Mouse (Mus musculus) kidney, embryonic 16.5 days (tissue): ENCODE results near the gene Ankrd26. TPM values are rescaled to one million over a fixed set of nuclear protein-coding genes. Genes with fewer than 3 reads are reported as not detected.
A peak's percentile ranks its signal among the peaks of the same experiment; 100 is the strongest.

Source experiments
- ATAC-seq: fragments of 200-750 bp; cut with Nextera tagmentation; 2 replicates; pipeline ENCODE4 v1.8.0; 2017; ENCODE audit warnings: moderate TSS enrichment; ENCODE audit not compliant: low FRiP score, low TSS enrichment
- H3K27ac ChIP-seq: fragments of 300-500 bp; sonication (generic); 2 replicates; pipeline ENCODE4 v1.5.1; 2014; ENCODE audit warnings: low read length
- H3K27me3 ChIP-seq: fragments of 300-500 bp; sonication (generic); 2 replicates; pipeline ENCODE4 v1.6.1; 2014; ENCODE audit warnings: low read length, control low read depth, mixed read lengths; ENCODE audit not compliant: insufficient read depth
- H3K36me3 ChIP-seq: fragments of 300-500 bp; sonication (generic); 2 replicates; pipeline ENCODE4 v1.6.1; 2014; ENCODE audit warnings: low read length, control low read depth, mixed read lengths; ENCODE audit not compliant: insufficient read depth
- H3K4me1 ChIP-seq: fragments of 300-500 bp; sonication (generic); 2 replicates; pipeline ENCODE4 v1.6.1; 2014; ENCODE audit warnings: low read length, control low read depth, mixed read lengths; ENCODE audit not compliant: insufficient read depth
- H3K4me2 ChIP-seq: fragments of 300-500 bp; sonication (generic); replicated peaks from 2 replicates; pipeline ENCODE4 v1.6.1; 2014; ENCODE audit warnings: low read depth, low read length
- H3K4me3 ChIP-seq: fragments of 300-500 bp; sonication (generic); 2 replicates; pipeline ENCODE4 v1.5.1; 2014; ENCODE audit warnings: mild to moderate bottlenecking, low read length
- H3K9ac ChIP-seq: fragments of 300-500 bp; sonication (generic); replicated peaks from 2 replicates; pipeline ENCODE4 v1.6.1; 2014; ENCODE audit warnings: low read length
- H3K9me3 ChIP-seq: fragments of 300-500 bp; sonication (generic); 2 replicates; pipeline ENCODE4 v1.6.1; 2016; ENCODE audit warnings: low read length, control low read depth
- WGBS: fragments of 180-500 bp; shearing (Covaris S2); extraction: QIAGEN DNeasy Blood & Tissue Kit; methylation state at CpG from one replicate; pipeline ENCODE4 v1.1.7; 2014; 5-methylcytosine and 5-hydroxymethylcytosine counted together
- polyA plus RNA-seq: library from polyadenylated mRNA; unstranded; fragments of >200 nt; fragmentation: Nextera tagmentation; extraction: Ambion mirVana; gene quantifications from 2 replicates; pipeline ENCODE4 v1.2.1, GENCODE M21; 2015

The Ankrd26 gene
- 15.7 and 16.1 TPM in 2 replicates for polyA plus RNA-seq

DNA sequence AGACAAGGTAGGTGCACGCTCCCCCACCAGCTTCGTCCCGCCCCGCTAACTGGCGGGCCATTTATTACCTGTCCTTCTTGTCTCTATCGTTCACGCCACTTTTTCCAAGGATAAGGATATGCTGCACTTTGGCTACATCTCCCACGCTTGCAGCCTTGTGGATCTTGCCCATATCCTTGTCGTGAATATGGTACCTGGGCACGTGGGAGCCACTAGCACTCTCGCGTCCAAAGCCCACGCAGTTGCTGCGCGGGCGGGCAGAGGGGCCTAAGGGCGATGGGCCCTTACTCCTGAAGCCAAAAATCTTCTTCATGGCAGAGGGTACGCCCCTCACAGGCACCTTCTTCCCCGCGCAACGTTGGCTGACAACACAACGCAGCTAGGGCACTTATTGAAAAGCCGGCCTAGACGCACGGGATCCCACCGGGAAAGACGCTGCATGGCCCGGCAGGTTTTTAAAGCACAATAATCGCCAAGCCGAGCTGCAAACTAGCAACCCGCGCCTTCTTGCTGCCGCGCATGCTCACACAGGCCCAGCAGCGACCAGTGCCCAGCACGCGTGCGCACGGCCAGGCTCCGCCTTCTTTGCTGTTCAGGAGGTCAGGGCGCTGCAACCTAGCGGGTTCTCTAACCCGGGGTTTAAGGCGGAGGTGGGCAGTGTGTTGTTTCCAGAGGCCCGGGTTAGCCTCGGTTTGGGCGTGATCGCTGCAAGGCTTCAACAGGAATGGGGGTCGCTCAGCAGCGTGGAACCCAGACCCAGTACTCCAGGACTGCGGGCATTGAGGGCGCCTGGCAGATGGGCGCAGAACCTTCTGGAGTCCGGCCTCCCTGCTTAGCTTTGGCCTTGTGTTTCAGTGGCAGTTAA, at the start of gene Ankrd26:
Ankrd26 (minus strand) TSS at position 482 of the 865 bp plus-strand sequence.
- no peaks in the 10 kb centered on the region for H3K27me3 ChIP-seq
- ATAC-seq, result peak; percentile 99
- peak within 1 kb of the TSS; percentile 88 for H3K9ac ChIP-seq
- peak within 1 kb of the TSS; percentile 91 for H3K4me2 ChIP-seq
- no peaks in the 10 kb centered on the region for H3K9me3 ChIP-seq
- H3K4me1 ChIP-seq, result peaks cover 5% of the 10 kb centered on the region; the same call in 1 of the 2 replicates
- peak within 1 kb of the TSS; percentile 73 for H3K4me3 ChIP-seq
- WGBS, result 4% methylated on average over 54 of the region's 54 CpGs
- H3K36me3 ChIP-seq, result peaks cover 21% of the 10 kb centered on the region
- peak within 1 kb of the TSS; percentile 79 for H3K27ac ChIP-seq

- Histone ChIP-seq H3K4me3 (no peak overlapping the region), H3K4me2 (no peak overlapping the region), H3K27ac (no peak overlapping the region), H3K27me3 (no peaks in the 10 kb centered on the region), H3K9me3 (no peaks in the 10 kb centered on the region), H3K4me1 (no peaks in the 10 kb centered on the region), H3K9ac (no peak overlapping the region), H3K36me3 (no peaks in the 10 kb centered on the region)
- 85% methylated on average over 6 of the region's 6 CpGs for WGBS
- no peak for ATAC-seq
Observed at GRCm38 (mm10) chr6:118608906-118609305, 46.9 kb upstream of the Ankrd26 start.

- Histone ChIP-seq H3K9me3 (no peaks in the 10 kb centered on the region), H3K9ac (no peak overlapping the region), H3K4me2 (no peak overlapping the region), H3K27ac (no peak overlapping the region), H3K27me3 (no peaks in the 10 kb centered on the region), H3K4me3 (no peak overlapping the region), H3K36me3 (no peaks in the 10 kb centered on the region), H3K4me1 (no peaks in the 10 kb centered on the region)
- ATAC-seq, result no peak
- WGBS, result 75% methylated on average over 7 of the region's 7 CpGs
Observed at GRCm38 (mm10) chr6:118605974-118606373, 43.9 kb upstream of the Ankrd26 start.

GRCm38 (mm10) chr6:118603825-118604224, 41.8 kb upstream of the Ankrd26 start:
- no peaks in the 10 kb centered on the region for H3K27me3 ChIP-seq
- no peak overlapping the region for H3K27ac ChIP-seq
- H3K9me3 ChIP-seq, result no peaks in the 10 kb centered on the region
- no peaks in the 10 kb centered on the region for H3K36me3 ChIP-seq
- 90% methylated on average over 7 of the region's 7 CpGs for WGBS
- no peak for ATAC-seq
- no peak overlapping the region for H3K4me2 ChIP-seq
- no peak overlapping the region for H3K9ac ChIP-seq
- no peak overlapping the region for H3K4me3 ChIP-seq
- no peaks in the 10 kb centered on the region for H3K4me1 ChIP-seq

GRCm38 (mm10) chr6:118595681-118596055, 33.6 kb upstream of the Ankrd26 start:
- Histone ChIP-seq H3K4me1 (0 out of 2 replicates have a peak, but pooled peaks cover 11% of the 10 kb centered on the region), H3K4me2 (no peak overlapping the region), H3K27me3 (peaks cover 7% of the 10 kb centered on the region; the same call in 1 of the 2 replicates), H3K36me3 (no peaks in the 10 kb centered on the region), H3K9ac (no peak overlapping the region), H3K4me3 (no peak overlapping the region), H3K27ac (no peak overlapping the region), H3K9me3 (no peaks in the 10 kb centered on the region)
- ATAC-seq, result no peak
- WGBS, result 69% methylated on average over 9 of the region's 9 CpGs

GRCm38 (mm10) chr6:118594833-118595680, 33.0 kb upstream of the Ankrd26 start:
- no peak overlapping the region for H3K27ac ChIP-seq
- H3K4me1 ChIP-seq, result 0 out of 2 replicates have a peak, but pooled peaks cover 11% of the 10 kb centered on the region
- H3K36me3 ChIP-seq, result no peaks in the 10 kb centered on the region
- 78% methylated on average over 10 of the region's 10 CpGs for WGBS
- no peak overlapping the region for H3K4me3 ChIP-seq
- no peak for ATAC-seq
- H3K9me3 ChIP-seq, result no peaks in the 10 kb centered on the region
- H3K9ac ChIP-seq, result no peak overlapping the region
- H3K27me3 ChIP-seq, result peaks cover 7% of the 10 kb centered on the region; the same call in 1 of the 2 replicates
- H3K4me2 ChIP-seq, result no peak overlapping the region

DNA sequence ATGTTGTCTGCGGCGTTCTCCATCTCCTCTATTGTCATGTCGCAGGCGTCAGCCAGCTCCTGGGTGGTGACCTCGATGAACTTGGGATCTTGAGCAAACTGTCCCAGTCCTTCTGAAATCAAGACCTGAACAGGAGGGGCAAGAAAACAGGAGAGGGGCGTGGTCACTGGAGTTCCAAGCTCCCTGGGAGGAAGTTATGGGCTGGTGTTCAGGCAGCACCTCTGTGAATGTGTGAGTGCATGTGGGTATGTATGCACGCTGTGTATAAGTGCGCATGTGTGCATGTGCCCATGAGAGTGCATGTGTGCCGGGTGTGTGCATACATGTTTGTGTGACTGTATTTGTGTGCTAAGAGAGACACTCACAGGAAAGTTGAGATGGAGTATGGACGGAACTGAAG, 32.0 kb upstream of the Ankrd26 start:
- Histone ChIP-seq H3K9ac (peak overlapping the region; percentile 61), H3K9me3 (no peaks in the 10 kb centered on the region), H3K4me3 (peak overlapping the region; percentile 53), H3K4me1 (0 out of 2 replicates have a peak, but pooled peaks cover 11% of the 10 kb centered on the region), H3K27ac (no peak overlapping the region), H3K27me3 (peaks cover 7% of the 10 kb centered on the region; the same call in 1 of the 2 replicates), H3K36me3 (no peaks in the 10 kb centered on the region), H3K4me2 (peak overlapping the region; percentile 78)
- WGBS, result 32% methylated on average over 10 of the region's 10 CpGs
- ATAC-seq, result peak; percentile 62

DNA sequence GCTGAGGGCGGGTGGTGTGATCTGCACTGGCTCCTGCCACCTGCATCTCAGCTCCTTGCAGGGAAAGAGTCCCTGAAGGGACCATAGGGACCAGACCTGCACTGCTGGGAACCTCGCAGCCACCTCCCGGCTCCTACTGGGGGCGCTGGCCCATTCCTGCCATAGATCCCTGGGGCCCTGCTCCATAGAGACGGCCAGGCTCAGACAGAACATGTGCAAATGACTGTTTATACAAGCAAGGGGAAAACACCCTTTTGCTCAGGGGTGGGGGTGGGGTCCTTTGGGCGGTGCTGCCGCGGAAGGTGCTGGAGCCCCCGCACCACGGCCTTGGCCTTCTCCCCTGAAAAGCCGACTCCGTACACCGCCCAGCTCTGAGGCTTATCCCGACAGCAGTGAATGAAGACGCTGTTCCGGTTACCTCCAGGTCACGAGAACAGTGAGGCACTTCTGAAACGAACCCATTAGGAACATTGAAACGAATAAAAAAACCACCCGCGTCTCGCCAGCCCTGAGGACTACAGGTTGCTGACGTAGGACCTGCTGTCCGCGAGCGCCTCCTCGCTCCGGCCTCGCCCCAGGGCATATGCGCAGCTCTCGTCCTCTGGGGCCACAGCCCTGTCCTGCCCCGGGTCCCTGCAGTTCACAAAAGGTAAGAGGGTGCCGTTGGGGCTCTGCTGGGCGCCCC, 31.5 kb upstream of the Ankrd26 start:
- H3K4me2 ChIP-seq, result peak overlapping the region; percentile 78
- WGBS, result 4% methylated on average over 34 of the region's 34 CpGs

DNA sequence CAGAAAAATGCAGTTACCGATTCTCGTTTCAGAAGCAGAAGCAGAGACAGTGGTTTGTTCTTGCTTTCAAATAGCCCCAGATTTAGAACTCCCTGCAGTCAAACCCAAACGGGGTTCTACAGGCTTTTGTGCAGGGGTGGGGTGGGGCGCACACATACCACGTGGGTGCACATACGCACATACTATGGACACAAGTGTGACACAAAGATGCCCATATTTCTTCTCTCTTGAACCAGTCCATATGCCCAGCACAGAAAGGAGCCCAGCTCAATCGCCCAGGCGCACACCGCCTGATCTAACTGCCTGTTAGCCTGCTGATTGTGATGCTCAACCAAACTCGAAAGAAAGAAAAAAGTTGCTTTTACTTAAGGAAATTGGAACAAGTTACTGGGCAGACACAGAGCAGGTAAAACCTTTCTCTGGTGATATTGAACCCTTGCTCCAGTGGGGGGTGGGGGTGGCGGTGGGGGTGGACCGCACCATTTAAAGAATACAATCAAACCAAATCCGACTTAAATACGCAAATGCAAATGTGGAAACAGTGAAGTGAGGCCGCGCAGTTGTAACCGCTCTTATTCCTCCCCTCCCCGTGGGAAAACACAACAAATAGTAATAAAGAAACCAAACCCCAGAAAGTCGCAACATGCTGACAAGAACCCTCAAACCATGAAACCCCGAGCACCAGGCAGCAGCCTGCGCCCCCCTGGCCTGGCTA, 30.8 kb upstream of the Ankrd26 start:
- Histone ChIP-seq H3K4me2 (peak overlapping the region; percentile 78), H3K36me3 (no peaks in the 10 kb centered on the region), H3K27ac (no peak overlapping the region), H3K9me3 (no peaks in the 10 kb centered on the region), H3K4me1 (0 out of 2 replicates have a peak, but pooled peaks cover 11% of the 10 kb centered on the region), H3K27me3 (peaks cover 7% of the 10 kb centered on the region; the same call in 1 of the 2 replicates), H3K9ac (peak overlapping the region; percentile 61), H3K4me3 (peak overlapping the region; percentile 53)
- WGBS, result 22% methylated on average over 21 of the region's 21 CpGs
- no peak for ATAC-seq

More for the DNA sequence above, 31.5 kb upstream of the Ankrd26 start:
- Histone ChIP-seq H3K27ac (no peak overlapping the region), H3K27me3 (peaks cover 7% of the 10 kb centered on the region; the same call in 1 of the 2 replicates), H3K36me3 (no peaks in the 10 kb centered on the region), H3K9ac (peak overlapping the region; percentile 61), H3K4me3 (peak overlapping the region; percentile 53), H3K9me3 (no peaks in the 10 kb centered on the region), H3K4me1 (0 out of 2 replicates have a peak, but pooled peaks cover 11% of the 10 kb centered on the region)
- peak; percentile 85 for ATAC-seq
